Mouse (Mus musculus) left cerebral cortex, postnatal 4 days (tissue): ENCODE results near the gene Trp53bp2. TPM values are rescaled to one million over a fixed set of nuclear protein-coding genes. Genes with fewer than 3 reads are reported as not detected.

Source experiments
- DNase-seq: peaks from one replicate; pipeline ENCODE4 v3.0.0-alpha.2; 2022
- intact Hi-C: fragments of 180-260 bp; cut with DNase I; formaldehyde crosslinking; loops from one replicate; pipeline ENCODE4 v1.15.1; 2025
- total RNA-seq, 2 experiments: library from RNA; stranded (reverse); gene quantifications; 2 replicates each; pipeline ENCODE4 v1.2.3; 2021

Trp53bp2 gene
- total RNA-seq = 10 to 100 TPM; 23.2 to 27.3 TPM

DNA sequence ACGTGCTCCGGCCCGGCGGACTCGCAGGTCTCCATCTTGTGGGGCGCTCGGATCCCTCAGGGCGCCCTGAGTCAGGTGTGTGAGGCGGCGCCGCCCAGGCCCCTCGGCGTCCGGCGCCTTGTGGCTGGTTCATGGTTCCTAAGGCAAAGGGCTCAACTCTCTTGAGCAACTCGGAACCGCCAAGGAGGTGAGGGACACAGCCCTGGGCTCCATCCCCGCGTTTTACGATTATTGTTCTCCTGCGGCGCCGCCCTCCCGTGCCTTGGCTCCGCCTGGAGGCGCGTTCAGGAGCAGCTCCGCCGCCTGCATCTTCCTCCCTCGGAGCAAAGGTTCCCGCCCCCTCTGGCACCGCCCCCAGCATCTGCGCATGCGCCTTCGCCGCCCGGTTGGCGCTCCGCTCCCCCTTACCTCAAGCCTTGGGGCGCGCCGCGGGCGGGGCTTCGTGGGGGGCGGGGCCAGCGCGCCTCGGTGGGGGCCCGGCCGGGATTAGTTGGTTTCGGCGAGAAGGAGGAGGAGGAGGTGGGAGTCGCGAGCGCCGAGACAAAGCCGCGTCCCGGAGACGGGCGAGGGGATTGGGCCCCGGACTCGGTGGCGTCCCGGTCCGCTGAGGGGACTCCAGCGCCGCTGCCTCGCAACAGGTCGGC lies at the start of gene Trp53bp2:
Gene Trp53bp2 (plus strand): TSS at position 489 of the 644 bp plus-strand sequence.
- DNase-seq = peak; percentile 99
- intact Hi-C loops = loop anchor here (10.0 kb wide), 1 partner anchor 64 kb away; the partner anchor contains the start of gene Fbxo28

DNA sequence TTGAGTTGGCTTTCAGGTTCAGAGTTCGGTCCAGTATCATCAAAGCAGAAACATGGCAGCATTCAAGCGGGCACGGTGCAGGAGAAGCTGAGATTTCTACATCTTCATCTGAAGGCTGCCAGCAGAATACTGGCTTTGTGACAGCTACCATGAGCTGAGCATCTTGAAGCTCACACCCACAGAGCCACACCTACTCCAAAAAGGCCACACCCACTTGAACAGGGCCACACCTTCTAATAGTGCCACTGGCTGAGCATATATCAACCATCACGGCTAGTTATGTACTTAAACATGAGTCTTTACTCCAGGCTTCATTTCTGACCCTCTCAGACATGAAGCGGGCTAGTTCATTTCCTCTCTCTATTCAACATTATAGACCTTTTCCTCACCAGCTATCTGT lies 46.3 kb upstream of the Trp53bp2 start:
- DNase-seq = no peak
- intact Hi-C loops = no loop called here

DNA sequence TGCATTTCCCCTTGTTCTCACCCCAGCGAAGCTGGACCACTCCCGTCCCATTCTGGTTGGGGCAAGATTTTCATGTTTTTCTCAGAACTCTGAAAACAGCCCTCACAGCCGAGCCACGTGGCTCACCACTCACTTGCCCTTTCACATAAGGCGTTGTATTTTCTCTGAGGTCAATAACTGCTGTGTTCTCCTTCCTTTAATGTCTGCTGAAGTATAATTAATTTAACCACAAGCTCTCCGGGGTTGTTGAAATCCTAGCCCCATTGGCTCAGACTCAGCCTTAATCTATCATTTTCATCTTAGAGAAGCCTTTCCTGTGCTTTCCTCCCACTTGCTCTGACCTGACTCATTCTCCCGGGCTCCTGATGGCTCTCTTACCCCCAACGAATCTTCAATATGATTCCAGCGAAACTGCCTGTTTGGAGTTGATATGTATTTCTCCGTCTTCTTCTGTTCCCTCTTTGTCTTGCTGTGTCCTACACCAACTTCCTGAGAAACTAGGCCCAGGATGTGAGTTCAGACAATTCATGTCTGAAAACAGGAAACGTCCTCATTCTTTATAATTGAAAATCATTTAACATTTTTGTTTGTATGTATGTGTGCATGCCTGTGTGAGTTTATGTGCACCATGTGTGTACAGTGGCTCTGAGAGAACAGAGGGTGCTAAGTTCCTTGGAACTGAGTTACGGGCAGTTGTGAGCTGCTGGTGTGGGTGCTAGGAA lies 45.1 kb upstream of the Trp53bp2 start:
- intact Hi-C loops = no loop called here
- no peak for DNase-seq

- intact Hi-C loops = no loop called here
- no peak for DNase-seq
Measured at GRCm38 (mm10) chr1:182368309-182368708, 40.7 kb upstream of the Trp53bp2 start.

GRCm38 (mm10) chr1:182368782-182369181 lies 40.2 kb upstream of the Trp53bp2 start:
- no peak for DNase-seq
- intact Hi-C loops = no loop called here

- no peak for DNase-seq
Measured at GRCm38 (mm10) chr1:182369435-182369834, 39.5 kb upstream of the Trp53bp2 start.

DNA sequence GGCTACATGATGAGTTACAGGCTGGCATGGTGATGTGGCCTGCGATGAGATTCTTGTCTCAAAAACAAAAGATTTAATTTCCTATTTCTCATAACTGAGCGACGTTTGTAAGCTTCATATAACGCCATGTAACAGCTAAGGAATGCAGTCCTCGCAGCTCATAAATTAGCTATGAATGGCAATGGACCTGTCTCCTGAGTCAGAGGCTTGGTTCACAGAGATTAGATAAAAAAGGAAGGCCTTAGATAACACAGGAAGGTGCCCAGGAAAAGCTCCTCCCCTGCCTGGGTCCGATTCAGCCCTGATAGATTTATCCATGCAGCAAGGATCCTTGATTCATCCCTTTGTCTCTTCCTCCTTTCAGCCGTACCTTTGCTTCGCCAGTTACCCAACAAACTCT lies 37.1 kb upstream of the Trp53bp2 start:
- intact Hi-C loops = no loop called here
- no peak for DNase-seq

More at GRCm38 (mm10) chr1:182369435-182369834, 39.5 kb upstream of the Trp53bp2 start:
- intact Hi-C loops = no loop called here

DNA sequence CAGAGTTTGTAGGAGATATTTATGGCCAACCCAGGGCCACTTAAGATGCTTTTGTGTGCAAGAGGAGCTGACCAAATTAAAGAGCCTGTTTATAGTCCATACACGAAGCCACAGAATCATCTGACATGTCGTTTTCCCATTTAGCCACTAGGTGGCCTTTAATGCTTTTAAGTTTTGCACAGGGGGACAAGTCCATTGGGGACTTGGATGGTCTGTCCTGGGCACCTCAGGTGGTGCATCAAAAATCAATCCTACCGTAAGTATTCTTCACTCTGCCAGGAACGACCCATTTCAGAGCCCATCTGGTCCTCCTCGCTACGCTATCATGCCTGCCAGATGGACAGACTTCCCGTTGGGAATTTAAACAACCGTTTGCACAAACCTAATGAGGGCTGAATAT lies 32.8 kb upstream of the Trp53bp2 start:
- intact Hi-C loops = no loop called here
- DNase-seq = peak; percentile 70

DNA sequence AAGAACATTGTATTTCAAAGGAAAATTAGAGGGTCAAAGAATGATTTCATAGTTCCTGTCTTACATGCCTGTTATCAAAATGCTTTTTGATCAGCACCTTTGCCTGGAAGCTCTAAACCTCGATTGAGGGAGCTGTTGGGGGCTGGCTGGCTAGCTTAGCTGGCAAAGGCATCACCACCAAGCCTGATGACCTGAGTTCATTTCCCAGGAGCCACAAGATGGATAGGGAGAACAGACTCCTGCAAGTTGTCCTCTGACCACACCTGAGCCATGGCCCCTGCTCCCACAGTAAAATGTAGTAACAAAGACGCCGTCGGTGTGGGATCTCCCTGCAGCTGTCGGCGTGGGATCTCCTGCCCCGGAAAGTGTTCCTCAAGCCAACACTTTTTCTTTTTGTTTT lies 32.1 kb upstream of the Trp53bp2 start:
- intact Hi-C loops = no loop called here

DNA sequence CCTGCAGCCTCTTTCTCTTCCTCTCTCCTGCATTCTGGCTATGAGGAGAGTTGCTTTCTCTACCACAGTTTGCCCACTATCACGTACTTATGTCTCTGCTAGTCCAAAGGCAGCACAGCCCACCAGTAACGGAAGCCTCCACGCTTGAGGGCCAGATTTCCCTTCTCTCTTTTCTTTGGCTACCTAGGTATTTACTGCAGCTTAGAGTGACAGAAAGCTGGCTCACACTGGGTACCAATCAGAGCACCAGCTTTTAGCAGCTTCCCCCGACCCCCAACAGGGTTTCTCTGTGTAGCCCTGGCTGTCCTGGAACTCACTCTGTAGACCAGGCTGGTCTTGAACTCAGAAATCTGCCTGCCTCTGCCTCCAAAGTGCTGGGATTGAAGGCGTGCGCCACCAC lies 31.5 kb upstream of the Trp53bp2 start:
- intact Hi-C loops = no loop called here
- DNase-seq = no peak

More for the DNA sequence above, 32.1 kb upstream of the Trp53bp2 start:
- peak; percentile 7 for DNase-seq

- DNase-seq = no peak
- intact Hi-C loops = no loop called here
Measured at GRCm38 (mm10) chr1:182378205-182378835, 30.7 kb upstream of the Trp53bp2 start.

DNA sequence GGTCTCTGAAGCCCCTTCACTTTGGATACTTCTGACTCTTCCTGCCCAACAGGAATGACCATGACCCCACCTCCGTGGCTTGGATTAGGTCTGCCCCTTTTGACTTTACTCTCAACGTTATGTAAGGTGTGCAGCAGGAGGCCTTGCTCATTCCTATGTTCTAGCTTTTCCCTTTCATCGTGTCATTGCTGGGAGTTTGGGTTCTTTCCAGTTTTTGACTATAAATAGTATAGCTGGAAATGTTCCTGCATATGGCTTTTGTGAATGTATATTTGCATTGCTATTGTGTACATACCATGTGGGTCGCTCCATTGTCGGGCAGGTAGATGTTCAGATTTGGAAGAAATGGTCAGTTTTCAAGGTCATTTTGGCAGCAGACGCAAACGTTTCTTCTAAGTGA lies 30.1 kb upstream of the Trp53bp2 start:
- DNase-seq = no peak
- intact Hi-C loops = no loop called here

DNA sequence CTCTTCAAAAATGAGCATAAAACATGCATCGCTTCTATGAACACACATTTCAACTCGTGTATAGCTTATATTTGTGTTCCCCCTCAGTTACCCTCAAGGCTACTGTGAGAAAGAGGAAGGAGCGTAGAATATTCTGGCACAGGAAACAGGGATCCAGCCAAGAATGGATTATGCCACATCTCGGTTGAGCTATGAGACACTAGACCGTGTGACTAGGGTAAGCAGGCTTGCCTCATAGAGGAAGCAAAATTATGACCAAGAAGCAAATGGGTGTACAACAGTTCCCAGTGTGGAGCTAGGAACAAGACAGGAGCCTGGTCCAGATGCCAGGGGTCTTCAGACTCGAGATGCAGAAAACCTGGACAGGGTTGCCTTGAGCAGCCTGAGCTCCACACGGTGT lies 28.3 kb upstream of the Trp53bp2 start:
- intact Hi-C loops = no loop called here
- no peak for DNase-seq

DNA sequence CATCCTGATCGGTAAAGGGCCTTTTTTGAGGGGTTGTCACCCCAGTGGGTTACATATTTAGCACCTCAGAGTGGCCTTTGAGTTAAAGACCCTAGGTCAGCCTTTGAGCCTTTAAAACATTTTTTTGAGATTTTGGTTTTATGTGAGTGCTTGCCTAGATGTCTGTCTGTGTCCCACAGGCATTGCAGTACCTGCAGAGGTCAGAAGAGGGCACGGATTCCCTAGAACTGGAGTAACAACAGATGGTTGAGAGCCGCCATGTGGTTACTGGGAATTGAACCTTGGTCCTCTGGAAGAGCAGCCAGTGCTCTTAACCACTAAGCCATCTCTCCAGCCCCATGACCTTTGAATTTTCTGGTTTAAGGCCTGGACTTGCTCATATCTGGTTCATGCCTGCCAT lies 27.6 kb upstream of the Trp53bp2 start:
- DNase-seq = no peak
- intact Hi-C loops = no loop called here

GRCm38 (mm10) chr1:182383096-182383495 lies 25.9 kb upstream of the Trp53bp2 start:
- no peak for DNase-seq
- intact Hi-C loops = no loop called here

GRCm38 (mm10) chr1:182386449-182386848 lies 22.5 kb upstream of the Trp53bp2 start:
- intact Hi-C loops = no loop called here
- no peak for DNase-seq

GRCm38 (mm10) chr1:182388729-182389128 lies 20.2 kb upstream of the Trp53bp2 start:
- intact Hi-C loops = no loop called here
- DNase-seq = no peak

DNA sequence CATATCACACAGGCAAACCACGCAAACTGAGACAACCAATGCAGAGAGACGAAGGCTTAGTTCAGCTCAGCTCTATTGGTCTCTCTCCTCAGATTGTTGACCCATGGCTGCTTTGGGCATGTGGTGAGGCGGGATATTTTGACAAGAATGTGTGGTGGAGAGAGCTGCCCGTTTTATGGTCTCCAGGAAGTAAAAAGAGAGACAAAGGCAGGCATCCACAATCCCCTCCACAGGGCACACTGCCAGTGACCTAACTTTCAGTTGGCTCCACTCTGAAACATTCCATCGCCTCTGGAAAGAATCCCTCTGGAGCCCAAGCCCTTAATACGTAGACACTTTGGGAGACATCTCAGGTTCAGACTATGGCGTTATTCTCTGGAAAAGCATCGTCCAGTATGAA lies 10.8 kb upstream of the Trp53bp2 start:
- peak; percentile 29 for DNase-seq
- intact Hi-C loops = no loop called here

DNA sequence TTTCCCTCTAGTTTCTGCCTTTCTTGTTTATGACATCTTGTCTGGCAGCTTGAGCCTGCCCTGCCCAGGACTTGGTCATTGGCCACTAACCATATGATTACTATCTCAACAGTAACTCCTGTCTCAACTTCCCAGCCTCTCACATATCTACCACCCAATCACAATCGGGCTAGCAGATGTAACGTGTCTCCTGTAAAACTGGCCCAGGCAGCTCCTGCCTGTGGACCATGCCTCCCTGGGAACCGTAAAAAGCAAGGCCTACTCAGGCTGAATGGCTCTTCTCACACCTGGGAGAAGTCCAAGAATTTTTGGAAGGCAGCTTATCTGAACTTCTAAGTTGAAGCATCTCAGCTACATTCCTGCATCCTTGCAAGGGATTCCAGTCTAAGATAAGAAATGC lies 10.2 kb upstream of the Trp53bp2 start:
- DNase-seq = no peak
- intact Hi-C loops = no loop called here

DNA sequence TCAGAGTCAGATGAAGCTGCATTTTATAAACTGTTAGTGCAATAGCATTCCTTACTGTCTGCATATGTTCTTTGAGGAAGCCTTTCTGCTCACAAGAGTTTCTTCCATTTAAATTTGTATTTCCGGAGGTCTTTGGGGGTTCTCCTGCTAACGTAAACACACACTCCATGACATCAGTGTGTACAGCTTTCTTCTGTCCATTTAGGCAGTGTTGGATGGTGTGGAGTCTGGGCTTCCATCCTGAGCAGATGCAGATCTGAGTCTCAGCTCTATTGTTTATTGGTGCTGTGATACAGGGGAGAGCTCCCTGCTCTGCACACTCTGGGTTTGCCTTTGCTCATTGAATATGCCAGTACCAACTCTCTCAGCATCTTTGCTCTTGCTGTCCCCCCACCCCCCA lies 9.8 kb upstream of the Trp53bp2 start:
- DNase-seq = no peak
- intact Hi-C loops = no loop called here

DNA sequence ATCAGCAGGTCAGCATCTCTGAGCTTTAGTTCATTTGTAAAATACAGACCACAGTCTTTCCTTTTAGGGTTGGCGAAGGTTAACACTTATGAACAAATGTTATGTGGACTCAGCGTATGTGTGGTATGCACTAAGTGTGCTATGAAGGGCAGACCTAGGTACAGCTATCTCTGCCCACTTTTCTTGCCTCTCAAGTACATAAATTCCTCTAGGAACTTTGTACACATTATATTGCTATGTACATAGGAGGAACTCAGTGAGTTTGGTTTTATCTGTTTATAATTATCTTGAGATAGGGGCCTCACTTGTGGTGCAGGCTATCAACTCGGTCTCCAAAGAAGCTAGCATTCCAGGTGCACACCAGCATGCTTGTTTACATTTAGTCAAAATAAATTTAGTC lies 9.1 kb upstream of the Trp53bp2 start:
- intact Hi-C loops = loop anchor here (10.0 kb wide), 1 partner anchor 55 kb away; the partner anchor contains the start of gene Fbxo28
- DNase-seq = no peak

DNA sequence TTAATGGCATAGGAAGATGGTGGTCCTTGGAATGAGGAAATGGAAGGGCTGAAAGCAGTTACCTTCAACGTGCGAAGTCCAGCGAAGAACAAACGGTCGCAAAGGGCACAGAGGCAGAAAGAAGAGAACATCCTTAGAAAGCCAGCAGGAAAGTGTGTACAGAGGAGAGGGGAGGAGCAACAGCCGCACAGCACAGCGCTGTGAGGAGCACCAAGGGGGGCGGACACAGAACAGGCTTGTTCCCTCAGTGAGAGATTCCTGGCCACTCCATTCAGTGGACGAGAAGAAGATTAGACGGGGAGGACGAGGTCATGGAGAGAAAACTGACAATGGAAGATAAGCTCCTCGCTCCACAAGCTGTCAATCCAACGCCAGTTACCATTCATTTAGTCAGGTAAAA lies 5.9 kb upstream of the Trp53bp2 start:
- no peak for DNase-seq
- intact Hi-C loops = loop anchor here (10.0 kb wide), 1 partner anchor 58 kb away; the partner anchor contains the start of gene Fbxo28
